Mouse (Mus musculus): ENCODE measurements around the gene Stc2. TPM values are rescaled to one million over a fixed set of nuclear protein-coding genes. Genes with fewer than 3 reads are reported as not detected.
A peak's percentile ranks its signal among the peaks of the same experiment; 100 is the strongest.

Gene Stc2
- polyA plus RNA-seq, 1 experiment from 2014 or later = 5.0 TPM

DNA sequence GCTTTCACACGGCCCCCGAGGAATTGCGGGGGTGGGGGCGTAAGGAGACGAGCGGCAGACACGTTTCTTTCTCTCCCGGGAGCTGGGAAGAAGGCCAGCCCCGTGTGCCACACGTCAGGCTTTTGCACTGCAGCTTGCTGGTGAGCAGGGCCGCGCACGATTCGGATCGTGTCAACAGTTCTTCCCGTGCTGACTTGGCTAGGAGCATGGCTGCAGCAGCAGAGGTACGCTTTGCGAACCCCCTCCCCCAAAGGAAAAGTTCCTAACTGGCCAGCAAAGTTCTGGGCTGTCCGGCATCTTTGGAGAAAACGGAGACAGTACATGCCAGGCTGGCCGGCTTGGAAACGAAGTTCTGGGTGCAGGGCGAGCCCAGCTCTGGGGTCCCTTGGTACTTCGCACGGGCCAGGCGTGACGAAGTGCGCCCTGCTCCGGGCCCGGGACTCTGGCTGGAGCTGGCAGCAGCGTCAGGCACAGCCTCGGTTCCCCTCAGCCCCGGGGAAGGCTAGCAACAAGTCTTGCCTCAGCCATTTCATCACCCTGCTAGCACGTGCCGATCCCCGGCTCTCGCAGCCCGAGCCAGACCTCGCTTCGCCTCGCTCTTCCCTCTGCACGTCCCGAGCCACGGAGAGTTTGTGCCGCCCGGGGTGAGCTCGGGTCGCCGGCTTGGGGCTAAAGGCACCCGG lies 768 bp downstream of the Stc2 start:
- H3K9me3 ChIP-seq (replicated peaks; ENCODE audit: control insufficient read depth, low read length) = no peaks in the 10 kb centered on the region
- peak overlapping the region; percentile 78 for H3K9ac ChIP-seq (ENCODE audit: low read length)
- peak overlapping the region; percentile 70 for H3K4me3 ChIP-seq (ENCODE audit: low read length)
- WGBS = under 1% methylated on average over 50 of the region's 50 CpGs
- H3K27me3 ChIP-seq (ENCODE audit: control insufficient read depth, insufficient read depth, low read length) = peaks cover 3% of the 10 kb centered on the region; the same call in 1 of the 2 replicates
- peaks cover 5% of the 10 kb centered on the region for H3K36me3 ChIP-seq (ENCODE audit: control insufficient read depth, insufficient read depth)
- peak overlapping the region; percentile 90 for H3K4me2 ChIP-seq (ENCODE audit: low read depth, low read length)
- H3K27ac ChIP-seq (ENCODE audit: low read length) = peak overlapping the region; percentile 85
- H3K4me1 ChIP-seq (ENCODE audit: control insufficient read depth, insufficient read depth, low read length) = peaks cover 19% of the 10 kb centered on the region
- peak; percentile 53 for ATAC-seq (replicated peaks; ENCODE audit: extremely low read depth, insufficient read depth, low FRiP score)

DNA sequence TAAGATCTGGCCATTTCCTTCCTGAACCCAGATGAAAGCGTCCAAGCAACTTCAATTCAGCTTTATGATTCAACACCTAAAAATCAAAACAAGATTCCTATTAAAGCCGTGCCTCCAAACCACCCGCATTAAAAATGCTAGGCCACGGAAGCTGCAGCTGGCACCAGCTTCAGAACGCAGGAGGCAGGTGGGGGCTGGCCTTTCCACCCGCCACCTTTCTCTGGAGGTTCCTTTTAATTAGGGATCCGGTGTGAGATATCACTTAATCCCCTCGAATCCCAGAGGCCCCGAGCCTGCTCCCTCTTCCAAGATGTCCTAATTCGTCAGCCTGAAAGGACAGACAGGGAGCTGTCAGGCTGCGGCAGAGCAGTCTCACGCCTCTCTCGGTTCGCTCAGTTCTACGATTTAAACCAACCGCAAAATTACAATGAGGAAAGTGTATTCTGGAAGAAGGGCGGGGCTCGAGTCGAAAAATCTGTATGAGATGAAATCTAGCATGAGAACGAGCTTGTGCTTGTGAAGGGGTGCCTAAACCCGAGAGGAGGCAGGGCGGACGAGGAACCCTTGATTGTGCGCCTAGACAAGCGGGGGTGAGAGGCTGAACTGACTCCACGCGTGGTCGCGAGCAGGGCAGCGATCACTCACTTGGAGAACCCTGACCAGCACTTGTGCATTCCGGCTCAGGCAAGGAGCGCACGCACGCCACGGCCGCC lies 1.5 kb downstream of the Stc2 start:
- H3K27ac ChIP-seq (ENCODE audit: low read length) = peak overlapping the region; percentile 85
- no peak for ATAC-seq (replicated peaks; ENCODE audit: extremely low read depth, insufficient read depth, low FRiP score)

DNA sequence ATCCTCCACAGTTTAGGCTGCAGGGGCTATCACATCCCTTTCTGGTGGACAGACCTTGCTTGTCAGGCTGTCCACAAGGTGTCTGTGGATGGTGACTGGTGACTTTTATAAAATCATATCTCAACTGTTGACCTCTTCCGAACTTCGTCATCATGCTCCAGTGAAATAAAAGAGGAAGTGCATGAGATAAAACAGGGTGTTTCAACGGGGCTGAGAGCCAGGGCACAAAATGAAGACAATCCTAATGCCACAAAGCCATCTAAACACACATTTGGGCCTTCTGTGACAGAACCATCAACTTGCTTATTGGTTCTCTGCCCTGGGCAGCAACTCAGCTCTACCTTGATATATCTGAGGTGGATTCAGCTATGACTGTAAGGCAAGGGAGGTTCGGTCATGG lies 3.0 kb downstream of the Stc2 start:
- Histone ChIP-seq H3K9me3 (replicated peaks; ENCODE audit: control insufficient read depth, low read length) (no peaks in the 10 kb centered on the region), H3K36me3 (ENCODE audit: control insufficient read depth, insufficient read depth) (peaks cover 5% of the 10 kb centered on the region), H3K27me3 (ENCODE audit: control insufficient read depth, insufficient read depth, low read length) (peaks cover 3% of the 10 kb centered on the region; the same call in 1 of the 2 replicates), H3K9ac (ENCODE audit: low read length) (no peak overlapping the region), H3K27ac (ENCODE audit: low read length) (no peak overlapping the region), H3K4me3 (ENCODE audit: low read length) (no peak overlapping the region), H3K4me2 (ENCODE audit: low read depth, low read length) (no peak overlapping the region), H3K4me1 (ENCODE audit: control insufficient read depth, insufficient read depth, low read length) (peaks cover 30% of the 10 kb centered on the region)
- WGBS = 62% methylated on average over 4 of the region's 4 CpGs
- ATAC-seq (replicated peaks; ENCODE audit: extremely low read depth, insufficient read depth, low FRiP score) = no peak

More for the DNA sequence above, 1.5 kb downstream of the Stc2 start:
- Histone ChIP-seq H3K4me1 (ENCODE audit: control insufficient read depth, insufficient read depth, low read length) (peaks cover 19% of the 10 kb centered on the region), H3K4me3 (ENCODE audit: low read length) (peak overlapping the region; percentile 70), H3K4me2 (ENCODE audit: low read depth, low read length) (peak overlapping the region; percentile 90), H3K9ac (ENCODE audit: low read length) (peak overlapping the region; percentile 78), H3K27me3 (ENCODE audit: control insufficient read depth, insufficient read depth, low read length) (peaks cover 3% of the 10 kb centered on the region; the same call in 1 of the 2 replicates), H3K9me3 (replicated peaks; ENCODE audit: control insufficient read depth, low read length) (no peaks in the 10 kb centered on the region), H3K36me3 (ENCODE audit: control insufficient read depth, insufficient read depth) (peaks cover 5% of the 10 kb centered on the region)
- 5% methylated on average over 36 of the region's 36 CpGs for WGBS

DNA sequence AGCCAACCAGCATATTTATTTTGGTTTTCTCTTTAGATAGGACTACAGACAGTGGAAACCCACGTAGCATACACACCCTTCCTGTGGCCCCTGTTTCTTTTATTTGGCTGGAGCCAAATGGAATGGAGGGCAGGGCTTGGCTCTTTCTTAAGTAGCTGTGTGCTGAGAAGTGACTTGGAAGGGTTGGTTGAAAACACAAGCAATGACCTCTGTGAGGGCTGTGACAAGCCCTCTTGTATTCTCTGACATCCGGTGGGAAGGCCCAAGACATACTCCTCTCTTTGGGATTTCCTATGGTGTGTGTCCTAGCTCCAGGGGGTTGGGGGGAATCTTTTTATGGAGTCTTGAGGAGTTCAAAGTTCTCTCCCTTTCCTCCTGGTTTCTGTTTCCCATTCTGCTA lies 3.5 kb downstream of the Stc2 start:
- Histone ChIP-seq H3K4me1 (ENCODE audit: control insufficient read depth, insufficient read depth, low read length) (peaks cover 29% of the 10 kb centered on the region), H3K4me3 (ENCODE audit: low read length) (no peak overlapping the region), H3K36me3 (ENCODE audit: control insufficient read depth, insufficient read depth) (peaks cover 5% of the 10 kb centered on the region), H3K27ac (ENCODE audit: low read length) (no peak overlapping the region), H3K9ac (ENCODE audit: low read length) (no peak overlapping the region), H3K9me3 (replicated peaks; ENCODE audit: control insufficient read depth, low read length) (no peaks in the 10 kb centered on the region), H3K4me2 (ENCODE audit: low read depth, low read length) (no peak overlapping the region), H3K27me3 (ENCODE audit: control insufficient read depth, insufficient read depth, low read length) (peaks cover under 1% of the 10 kb centered on the region; the same call in 1 of the 2 replicates)
- WGBS = 70% methylated on average over 2 of the region's 2 CpGs
- no peak for ATAC-seq (replicated peaks; ENCODE audit: extremely low read depth, insufficient read depth, low FRiP score)

DNA sequence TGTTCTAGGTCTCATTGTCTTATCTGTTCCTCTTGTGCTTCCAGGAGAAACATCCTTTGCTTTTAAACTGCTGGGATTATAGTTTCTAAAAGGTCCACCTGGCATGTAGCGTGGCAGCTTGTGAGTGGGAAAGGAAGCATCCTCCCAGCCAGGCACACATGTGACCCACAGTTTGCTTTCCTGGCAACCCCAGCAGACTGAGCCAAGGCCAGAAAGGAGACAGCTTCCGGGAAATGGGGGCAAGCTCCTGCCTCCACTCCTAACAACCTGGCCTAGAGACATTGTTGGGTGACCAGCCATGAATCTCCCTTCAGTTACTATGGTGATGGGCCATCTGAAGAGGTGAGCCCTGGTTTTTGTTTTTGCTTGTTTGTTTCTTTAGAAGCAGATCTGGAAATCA lies 3.9 kb downstream of the Stc2 start:
- Histone ChIP-seq H3K4me2 (ENCODE audit: low read depth, low read length) (no peak overlapping the region), H3K9ac (ENCODE audit: low read length) (no peak overlapping the region), H3K27ac (ENCODE audit: low read length) (no peak overlapping the region), H3K27me3 (ENCODE audit: control insufficient read depth, insufficient read depth, low read length) (no peaks in the 10 kb centered on the region), H3K9me3 (replicated peaks; ENCODE audit: control insufficient read depth, low read length) (no peaks in the 10 kb centered on the region), H3K36me3 (ENCODE audit: control insufficient read depth, insufficient read depth) (peaks cover 5% of the 10 kb centered on the region), H3K4me1 (ENCODE audit: control insufficient read depth, insufficient read depth, low read length) (peaks cover 25% of the 10 kb centered on the region), H3K4me3 (ENCODE audit: low read length) (no peak overlapping the region)
- WGBS = 92% methylated on average over 2 of the region's 2 CpGs
- ATAC-seq (replicated peaks; ENCODE audit: extremely low read depth, insufficient read depth, low FRiP score) = no peak

DNA sequence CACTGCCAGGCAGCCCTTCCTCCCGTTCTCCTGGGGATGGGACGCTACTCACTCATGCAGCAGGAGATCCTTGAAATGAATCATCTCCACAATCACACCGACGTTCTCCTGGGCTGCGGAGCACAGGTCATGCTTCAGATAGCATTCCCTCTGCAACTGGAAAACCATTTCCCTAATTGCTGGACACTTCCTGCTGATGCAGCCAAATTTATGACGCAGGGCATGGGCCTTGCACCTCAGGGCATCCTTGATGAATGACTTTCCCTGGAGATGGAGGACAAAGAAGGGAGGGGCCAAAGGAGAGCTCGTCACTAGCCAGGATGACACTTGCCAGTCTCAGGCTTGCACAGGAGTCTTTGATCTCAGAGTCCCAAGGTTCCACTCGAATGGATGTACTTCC lies 4.6 kb downstream of the Stc2 start:
- H3K4me3 ChIP-seq (ENCODE audit: low read length) = no peak overlapping the region
- peaks cover 19% of the 10 kb centered on the region for H3K4me1 ChIP-seq (ENCODE audit: control insufficient read depth, insufficient read depth, low read length)
- no peak overlapping the region for H3K9ac ChIP-seq (ENCODE audit: low read length)
- no peak overlapping the region for H3K27ac ChIP-seq (ENCODE audit: low read length)
- H3K36me3 ChIP-seq (ENCODE audit: control insufficient read depth, insufficient read depth) = peaks cover 5% of the 10 kb centered on the region
- WGBS = 72% methylated on average over 8 of the region's 8 CpGs
- H3K4me2 ChIP-seq (ENCODE audit: low read depth, low read length) = no peak overlapping the region
- H3K27me3 ChIP-seq (ENCODE audit: control insufficient read depth, insufficient read depth, low read length) = no peaks in the 10 kb centered on the region
- no peaks in the 10 kb centered on the region for H3K9me3 ChIP-seq (replicated peaks; ENCODE audit: control insufficient read depth, low read length)
- no peak for ATAC-seq (replicated peaks; ENCODE audit: extremely low read depth, insufficient read depth, low FRiP score)

DNA sequence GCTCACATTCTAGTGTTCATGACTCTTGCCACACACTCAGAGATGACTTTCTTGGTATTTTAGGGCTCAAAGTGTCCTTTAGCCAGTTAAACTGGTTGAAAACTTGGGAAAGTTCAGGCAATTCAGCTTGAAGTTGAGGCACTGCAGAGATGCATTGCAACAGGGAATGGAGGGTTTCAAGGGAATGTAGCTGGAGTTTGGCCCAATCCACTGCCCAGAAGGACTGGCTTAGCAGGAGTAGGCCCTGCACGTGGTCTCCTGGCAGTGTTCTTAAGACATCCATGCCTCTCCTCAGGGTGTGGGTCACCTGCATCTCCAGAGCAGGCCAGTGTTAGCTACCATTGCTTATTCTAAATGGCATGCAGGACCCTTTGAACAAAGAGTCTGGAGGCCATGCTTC lies 7.0 kb downstream of the Stc2 start:
- H3K27me3 ChIP-seq (ENCODE audit: control insufficient read depth, insufficient read depth, low read length) = no peaks in the 10 kb centered on the region
- no peak overlapping the region for H3K4me3 ChIP-seq (ENCODE audit: low read length)
- ATAC-seq (replicated peaks; ENCODE audit: extremely low read depth, insufficient read depth, low FRiP score) = no peak
- WGBS = 78% methylated on average over 1 of the region's 1 CpGs
- no peak overlapping the region for H3K4me2 ChIP-seq (ENCODE audit: low read depth, low read length)
- peaks cover 17% of the 10 kb centered on the region for H3K4me1 ChIP-seq (ENCODE audit: control insufficient read depth, insufficient read depth, low read length)
- peak overlapping the region; percentile 17; the same call in 1 of the 2 replicates for H3K27ac ChIP-seq (ENCODE audit: low read length)
- H3K9ac ChIP-seq (ENCODE audit: low read length) = no peak overlapping the region
- H3K36me3 ChIP-seq (ENCODE audit: control insufficient read depth, insufficient read depth) = peaks cover 5% of the 10 kb centered on the region
- no peaks in the 10 kb centered on the region for H3K9me3 ChIP-seq (replicated peaks; ENCODE audit: control insufficient read depth, low read length)

DNA sequence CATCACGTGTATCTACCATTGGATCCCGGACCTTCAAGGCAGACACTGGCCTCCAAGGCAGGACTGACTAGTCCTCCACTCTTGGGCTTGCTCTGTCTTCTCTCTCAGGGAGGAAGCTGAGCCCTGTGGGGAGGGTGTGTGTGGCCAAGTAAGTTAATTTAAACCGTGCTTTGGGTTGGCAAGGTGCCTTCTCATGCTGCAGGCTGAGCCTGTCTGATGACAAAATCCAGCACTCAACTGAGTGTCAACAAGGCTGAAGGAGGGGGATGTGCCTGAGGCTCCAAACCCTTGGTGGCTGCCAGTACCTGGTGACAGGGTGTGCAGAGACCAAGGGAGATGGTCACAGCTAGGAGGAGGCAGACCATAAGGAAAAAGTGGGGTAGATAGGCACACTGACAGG lies 7.5 kb downstream of the Stc2 start:
- H3K4me1 ChIP-seq (ENCODE audit: control insufficient read depth, insufficient read depth, low read length) = peaks cover 17% of the 10 kb centered on the region
- peak overlapping the region; percentile 17 for H3K27ac ChIP-seq (ENCODE audit: low read length)
- H3K4me3 ChIP-seq (ENCODE audit: low read length) = no peak overlapping the region
- no peak overlapping the region for H3K4me2 ChIP-seq (ENCODE audit: low read depth, low read length)
- H3K9ac ChIP-seq (ENCODE audit: low read length) = no peak overlapping the region
- peak; percentile 87 for ATAC-seq (replicated peaks; ENCODE audit: extremely low read depth, insufficient read depth, low FRiP score)
- peaks cover 5% of the 10 kb centered on the region for H3K36me3 ChIP-seq (ENCODE audit: control insufficient read depth, insufficient read depth)
- whole genome bisulfite sequencing = 43% methylated on average over 3 of the region's 3 CpGs
- H3K27me3 ChIP-seq (ENCODE audit: control insufficient read depth, insufficient read depth, low read length) = no peaks in the 10 kb centered on the region
- H3K9me3 ChIP-seq (replicated peaks; ENCODE audit: control insufficient read depth, low read length) = no peaks in the 10 kb centered on the region

DNA sequence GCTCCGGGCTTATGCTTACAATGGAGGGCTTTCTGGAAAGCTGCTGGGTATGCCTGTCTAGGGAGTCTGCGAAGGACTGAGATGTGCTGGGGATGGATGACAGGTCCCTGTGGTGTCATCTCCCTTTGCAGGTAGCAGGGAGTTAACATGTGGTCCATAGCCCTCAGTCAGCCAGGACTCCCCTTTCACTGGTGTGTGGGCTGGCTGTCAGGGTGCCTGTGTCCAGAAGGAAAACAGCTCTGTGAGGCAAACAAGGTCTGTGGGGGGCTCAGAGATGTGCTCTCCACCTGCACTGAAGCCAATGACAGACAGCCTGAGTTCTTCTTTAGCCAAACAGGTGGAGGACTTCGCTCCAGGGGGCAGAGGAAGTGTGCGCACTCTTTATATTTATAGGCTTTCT lies 8.8 kb downstream of the Stc2 start:
- ATAC-seq (replicated peaks; ENCODE audit: extremely low read depth, insufficient read depth, low FRiP score) = no peak
- no peak overlapping the region for H3K27ac ChIP-seq (ENCODE audit: low read length)
- 91% methylated on average over 4 of the region's 4 CpGs for WGBS
- no peak overlapping the region for H3K4me3 ChIP-seq (ENCODE audit: low read length)
- H3K36me3 ChIP-seq (ENCODE audit: control insufficient read depth, insufficient read depth) = peaks cover 5% of the 10 kb centered on the region
- peaks cover 18% of the 10 kb centered on the region for H3K4me1 ChIP-seq (ENCODE audit: control insufficient read depth, insufficient read depth, low read length)
- no peak overlapping the region for H3K4me2 ChIP-seq (ENCODE audit: low read depth, low read length)
- H3K9ac ChIP-seq (ENCODE audit: low read length) = no peak overlapping the region
- no peaks in the 10 kb centered on the region for H3K9me3 ChIP-seq (replicated peaks; ENCODE audit: control insufficient read depth, low read length)
- H3K27me3 ChIP-seq (ENCODE audit: control insufficient read depth, insufficient read depth, low read length) = no peaks in the 10 kb centered on the region
